Mouse (Mus musculus) heart, adult 11 months (tissue): ENCODE data around the gene Olfr1317.

Experiments
- DNase-seq: peaks from one replicate; pipeline ENCODE4 v3.0.0; 2022

Gene Olfr1317

GRCm38 (mm10) chr2:112140029-112140428 is at the start of gene Olfr1317:
Gene Olfr1317, plus strand, starts transcription at chr2:112140329.
- DNase-seq = no peak

GRCm38 (mm10) chr2:112096681-112097080 is 43.4 kb upstream of the Olfr1317 start, which contains the start of gene Olfr1314:
Gene Olfr1314, minus strand, starts transcription at chr2:112096781.
- DNase-seq = no peak

GRCm38 (mm10) chr2:112115340-112115739 is 24.8 kb upstream of the Olfr1317 start, which contains the start of gene Olfr1315-ps1:
Gene Olfr1315-ps1, minus strand, starts transcription at chr2:112115440.
- DNase-seq = no peak

- DNase-seq = no peak
These were observed 5.3 kb upstream of the Olfr1317 start, which contains the start of gene Olfr1316 for GRCm38 (mm10) chr2:112134877-112135276. Gene Olfr1316, minus strand, starts transcription at chr2:112134977.

GRCm38 (mm10) chr2:112153898-112154297 is 13.8 kb downstream of the Olfr1317 start, which contains the start of gene Olfr1318:
Gene Olfr1318, plus strand, starts transcription at chr2:112154198.
- DNase-seq = no peak
